Mouse (Mus musculus): ENCODE measurements around the gene Krtap3-3. TPM values are rescaled to one million over a fixed set of nuclear protein-coding genes. Genes with fewer than 3 reads are reported as not detected.

The Krtap3-3 gene
- not detected for polyA plus RNA-seq (2014; fragmentation: Illumina TruSeq; extraction: RNeasy Lipid Tissue Mini Kit (QIAGEN cat#74804); ENCODE audit: low read depth, low replicate concordance)

DNA sequence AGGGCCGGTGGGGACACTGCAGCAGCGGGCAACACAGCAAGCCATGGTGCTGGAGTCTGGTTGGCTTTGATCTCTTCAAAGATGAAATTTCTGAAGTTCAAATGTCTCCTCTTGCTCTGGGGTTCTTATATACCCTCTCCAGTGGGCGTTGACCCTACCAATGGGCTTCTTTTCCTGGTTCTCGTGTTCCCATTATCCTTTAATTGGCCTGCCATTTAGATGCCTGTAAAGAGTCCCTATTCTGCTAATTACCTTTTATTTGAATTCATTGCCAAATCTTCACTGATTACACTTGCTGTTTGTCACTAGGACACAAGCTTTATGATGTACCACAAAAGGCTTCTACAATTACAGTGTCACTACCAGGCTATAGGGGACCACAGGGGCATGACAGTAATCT lies at the start of gene Krtap3-3:
Gene Krtap3-3 (minus strand): TSS at position 101 of the 400 bp plus-strand sequence.

GRCm38 (mm10) chr11:99597742-99598141 lies 47.1 kb upstream of the Krtap3-3 start, which contains the start of gene Krtap9-3:
TSS of gene Krtap9-3 (minus strand) at chr11:99598105.

GRCm38 (mm10) chr11:99590981-99591380 lies 40.3 kb upstream of the Krtap3-3 start, which contains the start of gene Krtap1-3:
TSS of gene Krtap1-3 (minus strand) at chr11:99591339.

DNA sequence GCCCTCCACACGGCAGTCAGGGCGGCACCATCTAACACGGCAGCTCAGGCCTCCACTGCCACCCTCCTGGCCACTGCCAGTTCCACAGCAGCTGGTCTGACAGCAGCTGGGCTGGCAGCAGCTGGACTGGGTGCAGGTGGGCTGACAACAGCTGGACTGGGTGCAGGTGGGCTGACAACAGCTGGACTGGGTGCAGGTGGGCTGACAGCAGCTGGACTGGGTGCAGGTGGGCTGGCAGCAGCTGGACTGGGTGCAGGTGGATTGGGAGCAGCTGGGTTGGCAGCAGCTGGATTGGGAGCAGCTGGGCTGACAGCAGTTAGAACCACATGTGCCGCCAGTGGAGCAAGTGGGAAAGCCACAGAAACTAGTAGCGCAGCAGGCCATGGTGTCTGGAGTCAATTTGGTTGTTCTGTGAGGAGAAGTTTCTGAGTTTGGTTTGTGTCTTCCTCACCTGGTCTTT lies 32.6 kb upstream of the Krtap3-3 start, which contains the start of gene Krtap1-4:
Gene Krtap1-4 (minus strand): TSS at position 410 of the 460 bp plus-strand sequence.

GRCm38 (mm10) chr11:99580636-99581035 lies 30.0 kb upstream of the Krtap3-3 start, which contains the start of gene Krtap1-5:
TSS of gene Krtap1-5 (minus strand) at chr11:99581016.

DNA sequence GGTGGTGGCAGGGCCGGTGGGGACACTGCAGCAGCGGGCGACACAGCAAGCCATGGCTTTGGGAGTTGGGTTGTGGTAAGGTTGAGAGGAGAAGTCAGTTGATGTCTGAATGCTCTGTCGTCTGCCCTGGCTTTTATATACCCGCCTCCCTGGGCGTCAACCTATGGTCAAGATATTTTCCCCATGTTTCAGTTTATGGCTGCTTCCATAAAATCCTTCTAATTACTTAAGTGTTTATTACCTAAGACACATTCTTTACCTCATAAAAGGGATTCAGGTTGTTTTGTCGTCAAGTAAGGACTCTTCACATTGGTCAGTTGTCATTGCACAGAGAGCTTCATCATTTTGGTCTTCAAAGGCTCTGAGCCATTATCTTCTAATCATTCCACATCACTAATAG lies 15.9 kb upstream of the Krtap3-3 start, which contains the start of gene Krtap3-1:
Gene Krtap3-1 (minus strand): TSS at position 101 of the 400 bp plus-strand sequence.

GRCm38 (mm10) chr11:99559366-99559765 lies 8.7 kb upstream of the Krtap3-3 start, which contains the start of gene Gm11939:
TSS of gene Gm11939 (minus strand) at chr11:99559466.

DNA sequence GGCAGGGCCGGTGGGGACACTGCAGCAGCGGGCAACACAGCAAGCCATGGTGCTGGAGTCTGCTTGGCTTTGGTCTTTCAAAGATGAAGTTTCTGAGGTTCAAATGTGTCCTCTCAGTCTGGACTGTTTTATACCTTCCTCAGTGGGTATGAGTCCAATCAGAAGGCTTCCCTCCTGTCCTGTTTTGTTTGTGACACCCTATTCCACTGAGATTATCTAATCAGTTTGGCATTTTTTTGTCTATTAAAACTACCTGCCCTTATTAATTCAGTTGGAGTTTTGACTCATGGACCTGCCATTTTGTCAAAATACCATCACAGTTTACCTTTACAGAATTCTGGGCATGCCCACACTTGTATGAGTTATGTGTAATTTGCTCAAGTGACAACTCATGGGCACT lies 6.1 kb upstream of the Krtap3-3 start, which contains the start of gene Krtap3-2:
Gene Krtap3-2 (minus strand): TSS at position 101 of the 400 bp plus-strand sequence.

GRCm38 (mm10) chr11:99521288-99521860 lies 29.3 kb downstream of the Krtap3-3 start, which contains the start of gene Krt39:
TSS of gene Krt39 (minus strand) at chr11:99521338.

Other genes starting within 250 kb of the Krtap3-3 start
- not detected for gene Krt25, start 227.9 kb downstream of the Krtap3-3 start, polyA plus RNA-seq (2014; fragmentation: Illumina TruSeq; extraction: RNeasy Lipid Tissue Mini Kit (QIAGEN cat#74804); ENCODE audit: low read depth, low replicate concordance)
- gene Krt26, start 212.9 kb downstream of the Krtap3-3 start, polyA plus RNA-seq (2014; fragmentation: Illumina TruSeq; extraction: RNeasy Lipid Tissue Mini Kit (QIAGEN cat#74804); ENCODE audit: low read depth, low replicate concordance), result 0.25 TPM
- gene Krt27, start 199.8 kb downstream of the Krtap3-3 start, polyA plus RNA-seq (2014; fragmentation: Illumina TruSeq; extraction: RNeasy Lipid Tissue Mini Kit (QIAGEN cat#74804); ENCODE audit: low read depth, low replicate concordance), result not detected
- not detected for gene Krt28, start 176.0 kb downstream of the Krtap3-3 start, polyA plus RNA-seq (2014; fragmentation: Illumina TruSeq; extraction: RNeasy Lipid Tissue Mini Kit (QIAGEN cat#74804); ENCODE audit: low read depth, low replicate concordance)
- 9.5 TPM for gene Krt10, start 161.5 kb downstream of the Krtap3-3 start, polyA plus RNA-seq (2014; fragmentation: Illumina TruSeq; extraction: RNeasy Lipid Tissue Mini Kit (QIAGEN cat#74804); ENCODE audit: low read depth, low replicate concordance)
- not detected for gene Krt12, start 128.6 kb downstream of the Krtap3-3 start, polyA plus RNA-seq (2014; fragmentation: Illumina TruSeq; extraction: RNeasy Lipid Tissue Mini Kit (QIAGEN cat#74804); ENCODE audit: low read depth, low replicate concordance)
- gene Krt20, start 112.7 kb downstream of the Krtap3-3 start, polyA plus RNA-seq (2014; fragmentation: Illumina TruSeq; extraction: RNeasy Lipid Tissue Mini Kit (QIAGEN cat#74804); ENCODE audit: low read depth, low replicate concordance), result 0.31 TPM
- gene Krt23, start 57.7 kb downstream of the Krtap3-3 start, polyA plus RNA-seq (2014; fragmentation: Illumina TruSeq; extraction: RNeasy Lipid Tissue Mini Kit (QIAGEN cat#74804); ENCODE audit: low read depth, low replicate concordance), result 0.35 TPM
- gene Krt39, start 29.5 kb downstream of the Krtap3-3 start, polyA plus RNA-seq (2014; fragmentation: Illumina TruSeq; extraction: RNeasy Lipid Tissue Mini Kit (QIAGEN cat#74804); ENCODE audit: low read depth, low replicate concordance), result not detected
- gene Krt40, start 7.7 kb downstream of the Krtap3-3 start, polyA plus RNA-seq (2014; fragmentation: Illumina TruSeq; extraction: RNeasy Lipid Tissue Mini Kit (QIAGEN cat#74804); ENCODE audit: low read depth, low replicate concordance), result not detected
- not detected for gene Krtap3-2, start 6.0 kb upstream of the Krtap3-3 start, polyA plus RNA-seq (2014; fragmentation: Illumina TruSeq; extraction: RNeasy Lipid Tissue Mini Kit (QIAGEN cat#74804); ENCODE audit: low read depth, low replicate concordance)
- gene Gm11939, start 8.6 kb upstream of the Krtap3-3 start, polyA plus RNA-seq (2014; fragmentation: Illumina TruSeq; extraction: RNeasy Lipid Tissue Mini Kit (QIAGEN cat#74804); ENCODE audit: low read depth, low replicate concordance), result not detected
- gene Krtap3-1, start 15.8 kb upstream of the Krtap3-3 start, polyA plus RNA-seq (2014; fragmentation: Illumina TruSeq; extraction: RNeasy Lipid Tissue Mini Kit (QIAGEN cat#74804); ENCODE audit: low read depth, low replicate concordance), result not detected
- not detected for gene Krtap1-5, start 30.2 kb upstream of the Krtap3-3 start, polyA plus RNA-seq (2014; fragmentation: Illumina TruSeq; extraction: RNeasy Lipid Tissue Mini Kit (QIAGEN cat#74804); ENCODE audit: low read depth, low replicate concordance)
- not detected for gene Krtap1-4, start 32.8 kb upstream of the Krtap3-3 start, polyA plus RNA-seq (2014; fragmentation: Illumina TruSeq; extraction: RNeasy Lipid Tissue Mini Kit (QIAGEN cat#74804); ENCODE audit: low read depth, low replicate concordance)
- gene Krtap1-3, start 40.5 kb upstream of the Krtap3-3 start, polyA plus RNA-seq (2014; fragmentation: Illumina TruSeq; extraction: RNeasy Lipid Tissue Mini Kit (QIAGEN cat#74804); ENCODE audit: low read depth, low replicate concordance), result not detected
- gene Krtap9-3, start 47.2 kb upstream of the Krtap3-3 start, polyA plus RNA-seq (2014; fragmentation: Illumina TruSeq; extraction: RNeasy Lipid Tissue Mini Kit (QIAGEN cat#74804); ENCODE audit: low read depth, low replicate concordance), result not detected
- not detected for gene Gm11938, start 52.4 kb upstream of the Krtap3-3 start, polyA plus RNA-seq (2014; fragmentation: Illumina TruSeq; extraction: RNeasy Lipid Tissue Mini Kit (QIAGEN cat#74804); ENCODE audit: low read depth, low replicate concordance)
- gene Gm11937, start 59.3 kb upstream of the Krtap3-3 start, polyA plus RNA-seq (2014; fragmentation: Illumina TruSeq; extraction: RNeasy Lipid Tissue Mini Kit (QIAGEN cat#74804); ENCODE audit: low read depth, low replicate concordance), result not detected
- gene Krtap2-4, start 64.0 kb upstream of the Krtap3-3 start, polyA plus RNA-seq (2014; fragmentation: Illumina TruSeq; extraction: RNeasy Lipid Tissue Mini Kit (QIAGEN cat#74804); ENCODE audit: low read depth, low replicate concordance), result not detected
- gene Gm11562, start 69.6 kb upstream of the Krtap3-3 start, polyA plus RNA-seq (2014; fragmentation: Illumina TruSeq; extraction: RNeasy Lipid Tissue Mini Kit (QIAGEN cat#74804); ENCODE audit: low read depth, low replicate concordance), result not detected
- gene Krtap4-1, start 77.4 kb upstream of the Krtap3-3 start, polyA plus RNA-seq (2014; fragmentation: Illumina TruSeq; extraction: RNeasy Lipid Tissue Mini Kit (QIAGEN cat#74804); ENCODE audit: low read depth, low replicate concordance), result not detected
- gene Krtap4-2, start 84.2 kb upstream of the Krtap3-3 start, polyA plus RNA-seq (2014; fragmentation: Illumina TruSeq; extraction: RNeasy Lipid Tissue Mini Kit (QIAGEN cat#74804); ENCODE audit: low read depth, low replicate concordance), result not detected
- gene Krtap4-7, start 93.2 kb upstream of the Krtap3-3 start, polyA plus RNA-seq (2014; fragmentation: Illumina TruSeq; extraction: RNeasy Lipid Tissue Mini Kit (QIAGEN cat#74804); ENCODE audit: low read depth, low replicate concordance), result not detected
- not detected for gene Gm11555, start 99.4 kb upstream of the Krtap3-3 start, polyA plus RNA-seq (2014; fragmentation: Illumina TruSeq; extraction: RNeasy Lipid Tissue Mini Kit (QIAGEN cat#74804); ENCODE audit: low read depth, low replicate concordance)
- gene Gm11563, start 108.1 kb upstream of the Krtap3-3 start, polyA plus RNA-seq (2014; fragmentation: Illumina TruSeq; extraction: RNeasy Lipid Tissue Mini Kit (QIAGEN cat#74804); ENCODE audit: low read depth, low replicate concordance), result not detected
- not detected for gene Krtap4-6, start 115.1 kb upstream of the Krtap3-3 start, polyA plus RNA-seq (2014; fragmentation: Illumina TruSeq; extraction: RNeasy Lipid Tissue Mini Kit (QIAGEN cat#74804); ENCODE audit: low read depth, low replicate concordance)
- gene Gm14190, start 139.9 kb upstream of the Krtap3-3 start, polyA plus RNA-seq (2014; fragmentation: Illumina TruSeq; extraction: RNeasy Lipid Tissue Mini Kit (QIAGEN cat#74804); ENCODE audit: low read depth, low replicate concordance), result not detected
- not detected for gene Gm14180, start 183.4 kb upstream of the Krtap3-3 start, polyA plus RNA-seq (2014; fragmentation: Illumina TruSeq; extraction: RNeasy Lipid Tissue Mini Kit (QIAGEN cat#74804); ENCODE audit: low read depth, low replicate concordance)
- not detected for gene Gm11595, start 222.0 kb upstream of the Krtap3-3 start, polyA plus RNA-seq (2014; fragmentation: Illumina TruSeq; extraction: RNeasy Lipid Tissue Mini Kit (QIAGEN cat#74804); ENCODE audit: low read depth, low replicate concordance)
- gene Krtap4-8, start 229.8 kb upstream of the Krtap3-3 start, polyA plus RNA-seq (2014; fragmentation: Illumina TruSeq; extraction: RNeasy Lipid Tissue Mini Kit (QIAGEN cat#74804); ENCODE audit: low read depth, low replicate concordance), result not detected
- gene Krtap4-9, start 234.3 kb upstream of the Krtap3-3 start, polyA plus RNA-seq (2014; fragmentation: Illumina TruSeq; extraction: RNeasy Lipid Tissue Mini Kit (QIAGEN cat#74804); ENCODE audit: low read depth, low replicate concordance), result not detected
- not detected for gene Gm11596, start 242.6 kb upstream of the Krtap3-3 start, polyA plus RNA-seq (2014; fragmentation: Illumina TruSeq; extraction: RNeasy Lipid Tissue Mini Kit (QIAGEN cat#74804); ENCODE audit: low read depth, low replicate concordance)
- gene Gm11569, start 248.1 kb upstream of the Krtap3-3 start, polyA plus RNA-seq (2014; fragmentation: Illumina TruSeq; extraction: RNeasy Lipid Tissue Mini Kit (QIAGEN cat#74804); ENCODE audit: low read depth, low replicate concordance), result not detected

All from testis, adult 10 weeks (tissue).